Mouse (Mus musculus) small intestine, adult 2 months (tissue): ENCODE data around the gene Gng7. TPM values are rescaled to one million over a fixed set of nuclear protein-coding genes. Genes with fewer than 3 reads are reported as not detected.
A peak's percentile ranks its signal among the peaks of the same experiment; 100 is the strongest.

Source experiments
- H3K27ac ChIP-seq: fragments of 200-500 bp; 2 replicates; pipeline ENCODE4 v1.5.1; 2012; ENCODE audit warnings: low read depth, low read length, control low read depth, inconsistent platforms; ENCODE audit not compliant: insufficient read depth
- H3K27me3 ChIP-seq: fragments of 200-500 bp; 2 replicates; pipeline ENCODE4 v1.6.1; 2012; ENCODE audit warnings: mild to moderate bottlenecking, moderate library complexity, low read length, inconsistent platforms; ENCODE audit not compliant: control insufficient read depth, insufficient read depth
- H3K36me3 ChIP-seq: fragments of 200-500 bp; 2 replicates; pipeline ENCODE4 v1.6.1; 2012; ENCODE audit warnings: mild to moderate bottlenecking, low read length, control low read depth, inconsistent platforms; ENCODE audit not compliant: control insufficient read depth, insufficient read depth
- H3K4me1 ChIP-seq: fragments of 200-500 bp; 2 replicates; pipeline ENCODE4 v1.6.1; 2012; ENCODE audit warnings: low read length, inconsistent platforms, mixed read lengths; ENCODE audit not compliant: control insufficient read depth, insufficient read depth, insufficient read length
- H3K4me3 ChIP-seq: fragments of 200-500 bp; 2 replicates; pipeline ENCODE4 v1.5.1; 2012; ENCODE audit warnings: low read depth, mild to moderate bottlenecking, control low read depth, inconsistent platforms, low read length, moderate library complexity
- CTCF ChIP-seq: fragments of 200-500 bp; IDR thresholded peaks from 2 replicates; pipeline ENCODE4 v1.5.1; 2012; ENCODE audit warnings: low read depth, mild to moderate bottlenecking, control low read depth, inconsistent platforms, low read length, moderate library complexity, mixed read lengths; ENCODE audit not compliant: insufficient replicate concordance, insufficient read length; ENCODE audit errors: extremely low read depth
- POLR2A ChIP-seq: fragments of 200-500 bp; IDR thresholded peaks from 2 replicates; pipeline ENCODE4 v1.6.1; 2012; ENCODE audit warnings: low read depth, mild to moderate bottlenecking, control low read depth, inconsistent platforms, low read length, moderate library complexity
- WGBS: fragments of 180-500 bp; shearing (Covaris S2); methylation state at CpG from one replicate; pipeline ENCODE4 v1.1.7; 2018; 5-methylcytosine and 5-hydroxymethylcytosine counted together
- polyA plus RNA-seq: library from polyadenylated mRNA; depleted of rRNA; stranded (reverse); fragments of >200 nt; gene quantifications from 2 replicates; pipeline ENCODE4 v1.2.3, GENCODE M21; 2012

Gng7 gene
- polyA plus RNA-seq, 1 experiment: 0.44 TPM

GRCm38 (mm10) chr10:80921923-80922322 is 92.8 kb downstream of the Gng7 start:
- Histone ChIP-seq H3K27me3 (no peaks in the 10 kb centered on the region), H3K4me3 (peak overlapping the region; percentile 45), H3K4me1 (peaks cover 4% of the 10 kb centered on the region), H3K27ac (no peak overlapping the region), H3K36me3 (no peaks in the 10 kb centered on the region)
- TF ChIP-seq POLR2A: no peak
- TF ChIP-seq CTCF: no peak
- WGBS: 27% methylated on average over 16 of the region's 16 CpGs

GRCm38 (mm10) chr10:80917779-80918434 is 96.8 kb downstream of the Gng7 start, which contains the start of gene Lmnb2:
Gene Lmnb2, minus strand, starts transcription at chr10:80918245.
- peaks cover 30% of the 10 kb centered on the region for H3K4me1 ChIP-seq
- no peaks in the 10 kb centered on the region for H3K36me3 ChIP-seq
- H3K4me3 ChIP-seq: peak within 1 kb of the TSS; percentile 95
- TF ChIP-seq POLR2A: no peak; the same call in 1 of the 2 replicates
- TF ChIP-seq CTCF: no peak
- H3K27me3 ChIP-seq: no peaks in the 10 kb centered on the region
- WGBS: under 1% methylated on average over 61 of the region's 61 CpGs
- peak within 1 kb of the TSS; percentile 75 for H3K27ac ChIP-seq

- H3K4me3 ChIP-seq: peak overlapping the region; percentile 95
- H3K36me3 ChIP-seq: 0 out of 2 replicates have a peak, but pooled peaks cover 2% of the 10 kb centered on the region
- TF ChIP-seq CTCF (no peak), POLR2A (no peak)
- peak overlapping the region; percentile 75 for H3K27ac ChIP-seq
- H3K4me1 ChIP-seq: peaks cover 30% of the 10 kb centered on the region
- no peaks in the 10 kb centered on the region for H3K27me3 ChIP-seq
- WGBS: under 1% methylated on average over 15 of the region's 15 CpGs
Observed at GRCm38 (mm10) chr10:80917336-80917778, 97.4 kb downstream of the Gng7 start.

GRCm38 (mm10) chr10:80915736-80916135 is 99.0 kb downstream of the Gng7 start:
- no peaks in the 10 kb centered on the region for H3K27me3 ChIP-seq
- TF ChIP-seq CTCF (no peak), POLR2A (no peak)
- H3K27ac ChIP-seq: no peak overlapping the region
- peaks cover 33% of the 10 kb centered on the region for H3K4me1 ChIP-seq
- 0 out of 2 replicates have a peak, but pooled peaks cover 4% of the 10 kb centered on the region for H3K36me3 ChIP-seq
- H3K4me3 ChIP-seq: no peak overlapping the region
- 57% methylated on average over 4 of the region's 4 CpGs for WGBS

- WGBS: 33% methylated on average over 2 of the region's 2 CpGs
- 0 out of 2 replicates have a peak, but pooled peaks cover 4% of the 10 kb centered on the region for H3K36me3 ChIP-seq
- peaks cover 33% of the 10 kb centered on the region for H3K4me1 ChIP-seq
- H3K4me3 ChIP-seq: no peak overlapping the region
- H3K27me3 ChIP-seq: no peaks in the 10 kb centered on the region
- no peak for TF ChIP-seq POLR2A
- no peak for TF ChIP-seq CTCF
- H3K27ac ChIP-seq: peak overlapping the region; percentile 91
Observed at GRCm38 (mm10) chr10:80915260-80915659, 99.5 kb downstream of the Gng7 start.

- Histone ChIP-seq H3K4me3 (no peak overlapping the region), H3K36me3 (peaks cover 12% of the 10 kb centered on the region), H3K27ac (peak overlapping the region; percentile 91), H3K4me1 (peaks cover 33% of the 10 kb centered on the region), H3K27me3 (no peaks in the 10 kb centered on the region)
- no peak for TF ChIP-seq CTCF
- no peak for TF ChIP-seq POLR2A
- 24% methylated on average over 5 of the region's 5 CpGs for WGBS
Observed at GRCm38 (mm10) chr10:80914253-80914656, 100.5 kb downstream of the Gng7 start.

GRCm38 (mm10) chr10:80913364-80914011 is 101.3 kb downstream of the Gng7 start:
- TF ChIP-seq POLR2A (no peak; the same call in 1 of the 2 replicates), CTCF (no peak)
- Histone ChIP-seq H3K36me3 (peaks cover 18% of the 10 kb centered on the region), H3K4me3 (no peak overlapping the region), H3K4me1 (peaks cover 33% of the 10 kb centered on the region), H3K27me3 (no peaks in the 10 kb centered on the region), H3K27ac (peak overlapping the region; percentile 91)
- WGBS: 58% methylated on average over 7 of the region's 8 CpGs
